Mouse (Mus musculus) spleen, adult 12 weeks (tissue): Measurements from ENCODE around the gene Trak1.

Experiments used
- DNase-seq: peaks from one replicate; pipeline ENCODE4 v3.0.0; 2022; ENCODE audit warnings: low spot score

Trak1 gene

DNA sequence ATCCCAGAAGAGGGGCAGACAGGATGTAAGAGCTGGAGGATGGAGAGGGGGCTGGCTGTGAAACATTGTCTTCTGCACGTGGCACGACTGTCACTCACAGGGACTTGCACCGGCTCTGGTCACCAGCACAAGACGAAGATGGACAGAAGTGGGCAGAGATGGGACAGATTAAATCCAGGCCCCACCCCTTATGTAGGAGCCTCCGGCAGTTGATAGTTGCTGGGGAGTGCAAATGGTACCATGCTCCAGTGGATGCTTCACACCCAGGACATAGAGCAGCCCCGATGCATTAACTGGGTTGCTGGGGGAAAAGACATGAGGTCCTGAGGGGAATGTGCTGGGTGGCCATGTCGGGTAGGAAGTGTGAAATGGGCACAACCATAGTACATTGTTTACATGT is 2.1 kb upstream of the Trak1 start:
- DNase-seq = no peak

DNA sequence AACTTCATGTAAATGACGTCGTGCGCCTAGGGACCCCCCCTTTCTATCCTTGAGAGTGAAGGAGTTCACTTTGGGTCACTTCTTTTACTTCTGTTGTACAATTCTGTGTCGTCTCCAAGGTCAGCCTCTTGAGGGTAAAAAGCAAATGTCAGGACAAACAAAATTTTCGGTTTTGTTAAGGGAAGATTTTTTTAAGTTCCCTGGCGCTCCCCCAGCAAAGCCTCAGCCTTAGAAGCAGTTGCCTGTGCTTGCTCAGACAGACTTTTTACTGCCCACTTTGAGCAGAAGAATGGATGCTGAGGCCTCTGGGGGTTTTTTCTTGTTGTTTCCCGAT is 730 bp downstream of the Trak1 start:
- DNase-seq = no peak

DNA sequence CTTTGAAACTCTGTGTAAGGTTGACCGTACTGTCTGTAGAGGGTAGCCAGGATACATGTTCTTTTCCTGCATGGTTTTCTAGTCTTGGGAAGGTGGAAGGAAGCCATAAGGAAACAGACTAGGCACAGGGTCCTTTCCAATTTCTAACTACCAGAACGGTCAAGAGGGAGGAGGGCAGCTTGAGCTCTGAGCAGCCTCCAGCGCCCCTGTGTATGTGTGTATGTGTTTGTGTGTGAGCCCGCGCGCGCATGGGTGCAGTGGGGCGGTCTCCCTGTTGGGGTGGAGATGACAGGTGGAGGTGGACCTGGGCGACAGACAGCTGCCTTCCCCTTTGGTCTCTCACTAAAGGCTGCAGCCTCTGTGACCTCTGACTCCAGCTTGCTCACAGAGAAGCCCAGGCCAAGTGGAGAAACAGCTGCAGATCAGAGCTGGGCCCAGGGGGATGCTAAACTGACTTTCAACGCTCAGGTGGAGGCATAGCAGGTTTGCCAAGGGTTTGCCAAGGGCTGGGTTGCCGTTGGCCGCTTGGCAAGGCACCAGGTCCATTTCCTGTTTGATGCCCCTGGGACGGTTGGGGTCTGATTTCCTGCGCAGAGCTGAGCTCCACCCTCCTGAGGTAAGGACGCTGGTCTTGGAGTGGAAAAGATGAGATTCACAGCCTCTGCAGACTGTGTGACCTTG is 1.2 kb downstream of the Trak1 start:
- DNase-seq = no peak

DNA sequence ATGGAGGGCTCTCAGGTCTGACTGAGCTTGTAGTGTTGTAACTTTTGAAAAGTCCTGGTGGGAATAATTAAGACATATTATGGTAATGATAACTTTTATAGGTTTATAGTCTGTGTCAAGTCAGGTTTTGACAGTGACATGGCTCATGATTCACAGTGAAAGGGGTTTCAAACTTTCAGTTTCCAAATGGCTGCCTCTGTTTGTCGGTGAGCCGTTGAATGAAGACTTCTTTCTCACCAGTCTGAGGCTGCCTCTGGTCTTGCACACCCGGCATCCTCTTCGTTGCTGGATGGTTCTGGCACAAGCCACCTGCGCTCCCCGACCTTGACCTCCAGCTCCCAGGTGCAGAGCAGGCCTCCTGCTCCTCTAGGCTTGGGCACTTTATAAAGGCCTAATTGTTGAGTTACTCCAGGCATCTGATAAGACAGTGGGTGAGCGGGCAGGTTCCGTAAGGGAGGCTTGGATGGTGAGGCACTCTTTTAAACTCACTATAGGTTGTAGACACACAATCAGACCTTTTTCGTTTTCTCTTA is 2.0 kb downstream of the Trak1 start:
- DNase-seq = no peak

DNA sequence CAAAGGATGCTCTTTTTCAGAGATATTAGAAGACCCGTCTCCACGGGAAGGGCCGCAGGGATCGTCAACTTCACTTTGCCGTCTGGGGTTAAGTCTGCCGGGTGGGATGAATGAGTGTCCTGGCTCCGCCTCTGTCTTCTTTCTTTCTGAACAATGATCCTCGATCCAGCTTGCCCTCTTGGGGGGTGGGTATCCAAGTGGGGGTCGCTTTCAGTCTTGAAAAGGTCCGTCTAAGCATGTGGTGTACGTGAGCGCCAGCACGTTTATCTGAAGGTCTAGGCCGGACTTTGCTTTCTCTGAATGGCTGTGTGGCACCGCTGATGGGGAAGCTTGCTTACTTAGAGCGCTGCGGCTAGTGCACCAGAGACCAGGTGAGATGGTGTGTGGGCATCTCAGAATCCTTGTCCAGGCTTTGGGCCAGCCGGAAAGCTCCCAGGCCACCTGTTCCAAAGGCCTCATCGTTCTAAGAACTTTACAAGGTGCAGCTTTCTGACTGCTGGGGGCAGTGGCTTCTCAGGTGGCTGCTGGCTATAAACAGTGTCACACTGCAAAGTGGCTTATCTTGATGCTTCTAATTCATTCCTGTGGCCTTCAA is 2.8 kb downstream of the Trak1 start:
- no peak for DNase-seq

DNA sequence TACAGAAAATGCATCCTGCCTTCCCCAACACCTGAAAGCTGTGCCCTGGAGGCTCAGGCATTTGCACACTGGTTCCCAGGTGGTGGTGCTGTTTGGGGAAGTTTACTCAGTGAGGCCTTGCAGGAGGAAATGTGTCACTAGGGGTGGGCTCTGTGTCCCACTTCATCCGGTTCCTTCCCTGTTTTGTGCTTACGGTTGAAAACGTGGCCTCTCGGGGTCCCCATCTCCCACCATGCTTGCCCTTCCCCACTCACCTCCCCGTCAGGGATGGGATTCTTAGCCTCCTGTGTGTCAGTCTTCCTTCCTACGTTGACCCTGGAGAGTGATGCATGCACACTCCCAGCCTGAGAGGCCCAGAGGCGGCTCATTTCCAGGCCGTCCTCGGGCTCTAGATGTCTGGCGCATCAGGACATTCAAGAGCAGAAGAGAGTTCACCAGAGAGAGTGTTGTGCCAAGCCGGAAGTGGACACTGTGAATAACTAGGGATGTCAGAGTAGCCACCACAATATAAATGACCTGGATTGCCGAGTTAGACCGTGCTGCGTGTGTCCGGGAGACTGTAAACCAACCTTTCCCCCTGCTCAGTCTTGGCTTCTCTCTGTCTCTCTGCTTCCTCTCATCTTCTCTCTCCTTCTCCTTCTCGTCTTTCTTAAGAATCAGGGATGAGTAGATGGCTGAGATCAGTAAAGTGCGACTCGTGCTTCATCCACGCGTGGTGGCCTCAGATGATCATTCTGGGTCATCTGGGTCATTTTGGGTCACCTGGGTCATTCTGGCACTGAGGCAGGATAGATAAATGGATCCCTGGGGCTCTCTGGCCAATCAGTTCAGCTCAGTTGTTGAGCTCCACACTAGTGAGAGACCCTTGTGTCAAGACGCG is 4.0 kb downstream of the Trak1 start:
- no peak for DNase-seq

DNA sequence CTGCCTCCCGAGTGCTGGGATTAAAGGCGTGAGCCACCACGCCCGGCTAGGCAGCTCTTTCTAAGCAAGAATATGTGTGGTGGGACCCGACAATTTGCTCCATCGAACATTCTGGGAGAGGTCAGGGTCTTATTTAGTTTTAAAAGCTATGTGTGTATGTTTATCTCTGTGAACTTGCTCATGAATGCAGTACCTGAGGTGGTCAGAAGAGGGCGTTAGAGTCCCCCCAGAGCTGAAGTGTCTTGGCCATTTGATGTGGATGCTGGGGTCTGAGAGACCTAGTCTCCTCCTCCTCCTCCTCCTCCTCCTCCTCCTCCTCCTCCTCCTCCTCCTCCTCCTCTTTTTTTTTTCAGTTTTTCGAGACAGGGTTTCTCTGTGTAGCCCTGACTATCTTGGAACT is 5.2 kb downstream of the Trak1 start:
- DNase-seq = no peak

DNA sequence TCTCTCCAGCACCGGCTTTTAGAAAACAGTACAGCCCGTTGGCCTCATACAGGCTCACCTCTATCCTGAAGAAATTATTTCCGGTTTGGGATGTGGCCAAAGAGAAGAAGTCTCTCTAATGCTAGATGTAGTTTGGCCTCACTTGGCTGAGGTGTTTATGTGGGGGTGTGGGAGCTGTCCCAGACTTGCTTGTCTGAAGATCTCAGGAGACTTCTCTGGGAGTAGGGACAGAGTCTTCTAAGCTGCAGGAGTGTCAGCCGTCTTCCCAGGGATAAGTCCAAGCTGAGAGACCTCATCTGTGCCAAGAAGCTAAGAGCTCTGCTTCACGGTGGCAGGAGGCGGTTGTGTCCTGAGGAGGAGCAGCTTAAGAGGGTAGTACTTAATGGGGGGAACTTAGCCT is 5.8 kb downstream of the Trak1 start:
- DNase-seq = no peak

DNA sequence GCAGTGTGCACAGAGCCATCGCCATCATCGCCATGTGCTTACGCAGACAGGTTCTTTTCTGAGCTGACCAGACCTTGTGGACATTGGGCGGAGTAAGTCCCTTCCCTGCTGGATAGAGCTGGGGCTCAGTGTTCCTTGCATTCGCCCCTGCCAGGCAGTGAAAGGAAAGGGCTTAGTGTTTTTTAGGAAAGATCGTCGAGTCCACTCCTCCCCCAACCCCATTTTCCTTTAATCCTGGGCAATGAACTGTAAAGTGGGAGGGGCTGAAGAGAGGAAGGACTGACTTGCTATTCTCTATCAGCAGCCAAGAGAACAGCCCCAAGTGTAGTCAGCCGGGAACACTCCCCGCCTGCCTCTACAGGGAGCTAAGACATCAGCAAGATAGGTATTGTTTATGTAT is 6.4 kb downstream of the Trak1 start:
- DNase-seq = no peak

DNA sequence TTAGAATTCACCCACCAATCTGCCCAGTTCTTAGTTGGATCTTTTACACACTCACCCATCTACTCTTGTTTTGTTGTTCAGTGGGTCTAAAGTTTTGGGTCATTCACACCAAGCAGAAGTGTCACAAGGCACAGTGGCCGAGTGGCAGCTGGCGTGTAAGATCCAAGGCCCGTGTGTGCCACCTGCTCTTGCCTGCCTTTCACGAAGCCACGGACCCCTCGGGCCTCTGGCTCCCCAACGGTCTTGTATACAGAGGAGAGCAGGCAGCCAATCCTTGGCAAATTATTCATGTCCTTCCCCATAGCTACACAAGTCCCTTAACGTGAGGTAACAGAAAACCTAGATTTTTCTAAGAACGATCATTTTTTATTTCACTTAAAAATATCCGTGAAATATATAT is 7.2 kb downstream of the Trak1 start:
- no peak for DNase-seq

DNA sequence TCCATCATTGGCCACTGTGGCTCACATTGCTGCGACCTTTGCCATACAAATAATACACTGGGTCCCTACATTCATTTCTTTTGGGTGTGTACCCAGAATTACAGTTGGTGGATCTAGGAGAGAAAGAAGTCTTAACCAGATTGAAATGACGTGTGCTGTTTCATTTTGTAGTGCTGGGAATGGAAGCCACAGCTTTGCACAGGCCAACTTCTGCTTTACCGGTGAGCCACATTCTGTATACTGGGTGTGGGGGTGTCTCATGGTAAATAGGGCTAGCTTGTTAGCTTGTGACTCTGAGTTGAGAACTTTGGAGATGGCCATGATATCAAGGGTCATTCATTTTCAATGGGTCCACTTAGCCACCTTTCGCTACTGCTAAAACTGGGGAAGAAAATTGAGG is 8.2 kb downstream of the Trak1 start:
- no peak for DNase-seq

DNA sequence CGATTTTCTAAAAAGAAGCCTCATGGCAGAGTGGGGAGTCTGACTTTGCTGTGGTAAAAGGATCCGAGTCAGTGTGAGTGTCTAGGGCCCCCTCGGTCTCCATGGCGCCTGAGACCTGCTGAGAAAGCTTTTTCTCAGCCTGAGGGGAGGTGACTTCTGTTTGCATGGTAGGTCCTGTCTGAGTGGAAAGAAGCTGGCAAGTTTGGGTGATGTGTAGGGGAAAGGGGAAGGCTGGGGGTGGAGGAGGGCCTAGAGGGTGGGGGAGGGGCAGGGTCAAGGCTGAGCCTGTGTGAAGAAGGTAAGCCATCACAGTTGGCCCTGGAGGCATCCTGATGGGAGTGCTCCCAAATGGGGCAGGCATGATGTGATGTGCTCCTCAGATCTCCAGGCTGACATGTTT is 12.0 kb downstream of the Trak1 start:
- no peak for DNase-seq

DNA sequence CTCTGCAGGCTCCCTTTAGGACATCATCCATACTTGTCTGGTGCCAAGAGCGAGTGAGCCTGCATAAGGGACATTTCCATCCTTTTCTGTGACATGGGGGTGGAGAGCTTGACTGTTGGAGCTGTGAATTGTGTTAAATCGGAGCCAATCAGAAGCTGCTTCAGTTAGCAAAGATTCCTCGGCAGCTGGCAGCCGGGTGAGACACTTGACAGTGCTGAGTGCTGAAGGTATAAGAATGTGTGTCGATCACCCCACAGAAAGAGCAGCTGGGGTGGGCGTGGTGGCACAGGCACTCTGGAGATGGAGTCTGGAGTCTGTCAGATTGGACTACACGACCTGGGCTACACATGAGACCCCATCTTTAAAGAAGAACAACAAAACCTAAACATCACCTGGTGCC is 13.2 kb downstream of the Trak1 start:
- no peak for DNase-seq

DNA sequence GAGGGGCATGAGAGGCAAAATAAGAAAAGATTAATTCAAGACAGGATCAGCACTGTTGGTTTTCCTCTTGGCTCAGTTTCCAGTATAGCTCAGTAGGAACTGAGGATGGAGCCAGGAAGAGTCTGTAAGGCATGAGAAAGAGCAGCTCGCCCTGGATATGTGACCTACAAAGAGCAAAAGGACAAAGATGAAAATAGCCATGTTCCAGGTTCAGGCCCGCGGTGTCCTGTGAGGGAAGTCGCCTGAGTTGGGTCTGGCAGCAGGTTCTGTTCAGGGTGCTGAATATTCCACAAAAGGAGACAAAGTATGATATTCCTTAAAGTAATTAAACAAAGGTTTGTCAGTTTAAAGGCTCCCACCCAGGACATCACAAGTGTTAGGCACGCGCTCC is 14.5 kb downstream of the Trak1 start:
- DNase-seq = no peak

DNA sequence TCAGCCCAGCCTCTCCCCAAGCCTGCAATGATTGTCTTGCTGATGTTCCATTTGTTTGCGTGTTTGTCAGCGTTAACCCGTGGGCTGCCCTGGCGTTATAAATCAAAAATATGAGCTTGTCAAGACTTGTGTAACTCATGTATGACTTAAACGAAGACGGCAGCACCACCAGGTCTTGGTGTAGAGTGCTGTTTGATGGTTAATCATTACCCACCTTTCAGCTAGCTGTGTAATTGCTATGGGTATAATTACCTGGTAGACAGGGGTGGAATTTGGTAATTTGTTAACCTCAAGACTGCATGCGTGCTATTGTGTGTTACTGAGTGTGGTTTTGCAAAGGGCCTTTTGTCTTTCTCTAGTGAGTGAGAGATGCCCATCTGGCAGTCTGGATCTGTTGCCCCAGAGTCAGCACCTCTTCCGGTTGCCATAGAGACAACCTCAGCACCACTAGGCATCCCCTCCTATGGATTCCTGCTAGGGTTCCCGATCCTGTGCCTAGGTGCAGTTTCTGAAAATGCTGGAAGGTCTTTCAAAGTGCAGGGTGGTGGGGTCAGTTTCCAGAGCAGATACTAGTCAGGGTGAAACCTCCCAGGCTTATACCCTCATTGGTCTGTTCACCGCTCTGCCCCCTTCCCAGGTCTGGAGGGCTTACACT is 15.1 kb downstream of the Trak1 start:
- DNase-seq = no peak

DNA sequence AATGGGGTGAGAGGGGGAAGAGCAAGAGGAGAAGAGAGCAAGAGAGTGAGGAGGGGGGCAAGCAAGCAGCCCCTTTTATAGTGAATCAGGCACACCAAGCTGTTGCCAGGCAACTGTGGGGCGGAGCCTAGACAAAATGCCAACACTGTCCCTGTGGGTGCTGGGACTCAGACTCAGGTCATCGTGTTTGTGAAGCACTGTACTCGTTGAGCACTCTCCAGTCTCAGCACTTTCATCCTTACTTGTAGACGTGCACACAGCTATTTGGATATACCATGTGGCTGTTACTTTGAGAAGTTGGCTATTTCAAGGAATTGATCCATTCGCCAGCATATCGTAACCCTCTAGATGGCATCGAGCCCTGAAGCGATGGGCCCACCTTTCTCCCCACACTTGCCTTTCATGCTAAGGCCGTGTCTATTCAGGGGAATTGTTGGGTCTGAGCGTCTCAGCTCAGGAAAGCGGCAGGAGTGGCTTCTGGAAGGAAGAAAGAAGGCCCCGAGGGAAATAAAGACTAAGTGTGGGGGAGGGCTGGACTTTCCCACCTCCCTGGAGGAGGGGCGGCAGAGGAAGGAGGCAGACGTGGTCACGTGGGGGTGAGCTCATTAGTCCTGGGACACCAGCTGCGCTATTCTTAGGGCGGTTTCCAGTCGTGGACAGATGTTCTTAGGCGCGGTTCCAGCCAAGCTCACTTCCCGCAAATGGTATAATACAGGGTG is 16.5 kb downstream of the Trak1 start:
- DNase-seq = peak; percentile 46

DNA sequence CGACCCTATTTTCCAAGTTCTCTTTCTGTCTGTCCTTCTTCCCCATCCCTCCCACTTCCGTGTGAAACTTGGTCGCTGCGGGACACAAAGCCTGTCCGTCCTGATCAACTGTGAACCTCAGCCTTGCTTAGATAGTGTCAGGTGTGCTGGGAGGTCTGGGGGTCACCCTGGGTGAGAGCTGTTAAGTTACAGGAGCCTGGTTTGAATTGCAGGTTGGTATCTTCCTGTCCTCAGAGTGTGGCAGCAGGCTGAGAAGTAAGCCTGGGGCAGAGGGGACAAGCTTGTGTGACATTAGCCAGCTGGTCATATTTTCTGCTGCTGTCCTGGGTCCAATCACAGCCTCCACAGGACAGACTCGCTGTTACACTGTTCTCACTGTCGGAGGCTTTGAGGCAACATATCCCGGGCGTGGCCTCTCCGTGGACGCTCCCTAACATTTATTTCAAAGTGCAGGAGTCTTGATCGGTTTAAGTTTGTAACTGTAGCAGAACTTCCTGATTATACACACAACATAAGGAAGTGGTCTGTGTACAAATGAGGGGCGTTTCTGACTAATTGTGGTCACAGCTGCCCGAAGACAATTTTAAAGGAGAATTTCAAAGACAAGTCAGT is 17.3 kb downstream of the Trak1 start:
- no peak for DNase-seq

DNA sequence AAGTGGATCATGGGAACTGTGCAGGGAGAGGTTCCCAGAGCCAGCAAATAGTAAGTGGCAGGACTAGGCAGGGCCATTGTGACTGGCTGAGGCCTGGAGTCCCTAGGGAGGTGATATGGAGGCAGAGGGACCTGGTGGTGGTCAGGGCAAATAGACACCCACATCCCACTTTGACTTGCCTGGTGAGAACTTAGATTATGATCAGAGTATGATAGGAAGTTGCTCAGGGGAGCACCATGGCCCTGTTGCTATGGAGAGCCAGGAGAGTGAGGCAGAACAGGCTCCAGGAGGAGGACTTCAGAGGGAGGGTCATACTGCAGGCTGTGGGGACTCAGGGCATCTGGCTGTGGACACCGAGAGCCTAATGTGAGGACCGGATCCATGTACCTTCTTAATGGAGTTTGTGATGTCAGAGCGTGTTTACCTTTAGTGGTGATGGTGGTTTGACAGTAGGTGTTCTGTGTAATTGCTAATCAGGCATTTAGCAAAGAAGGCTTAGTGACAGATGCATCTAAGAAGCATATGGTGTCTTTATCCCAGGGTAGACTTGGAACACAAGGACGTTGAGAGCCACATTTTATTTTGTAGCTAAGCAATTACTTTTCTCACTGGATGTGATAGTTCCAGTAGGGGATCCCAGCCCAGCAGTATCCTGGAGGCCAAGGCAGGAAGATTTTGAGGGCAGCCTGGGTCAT is 18.7 kb downstream of the Trak1 start:
- no peak for DNase-seq

DNA sequence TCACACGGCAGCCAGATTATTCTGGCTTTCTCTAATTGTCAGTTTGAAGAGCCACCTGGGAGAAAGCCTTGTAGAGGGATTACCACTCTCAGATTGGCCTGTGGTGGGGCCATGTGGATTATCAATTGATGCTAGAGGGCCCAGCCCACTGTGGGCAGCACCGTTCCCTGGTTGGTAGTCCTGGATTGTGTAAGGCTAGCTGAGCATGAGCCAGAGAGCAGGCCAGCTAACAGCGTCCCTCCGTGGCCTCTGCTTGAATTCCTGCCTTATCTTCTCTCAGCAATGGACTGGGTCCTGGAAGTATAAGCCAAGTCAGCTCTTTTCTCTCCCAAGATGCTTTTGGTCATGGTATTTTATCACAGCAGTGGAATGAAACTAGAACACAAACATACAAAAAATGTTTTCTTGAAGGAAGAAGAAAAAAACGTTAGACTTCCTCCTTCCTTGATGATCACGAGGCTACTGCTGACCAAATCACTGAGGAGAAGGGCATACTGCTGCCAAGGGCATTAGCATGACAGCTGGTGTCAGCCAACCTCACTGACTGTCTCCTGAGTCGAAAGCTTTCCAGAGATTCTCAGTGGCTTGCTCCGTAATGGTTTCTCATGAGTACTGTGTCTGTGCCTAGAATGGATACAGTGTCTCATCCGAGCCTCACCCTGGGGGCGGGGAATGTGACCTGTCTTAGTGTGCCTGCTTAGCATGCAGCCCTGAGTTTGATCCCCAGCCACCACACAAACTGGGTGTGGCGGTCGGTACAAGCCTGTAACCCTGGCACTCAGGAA is 19.5 kb downstream of the Trak1 start:
- no peak for DNase-seq

DNA sequence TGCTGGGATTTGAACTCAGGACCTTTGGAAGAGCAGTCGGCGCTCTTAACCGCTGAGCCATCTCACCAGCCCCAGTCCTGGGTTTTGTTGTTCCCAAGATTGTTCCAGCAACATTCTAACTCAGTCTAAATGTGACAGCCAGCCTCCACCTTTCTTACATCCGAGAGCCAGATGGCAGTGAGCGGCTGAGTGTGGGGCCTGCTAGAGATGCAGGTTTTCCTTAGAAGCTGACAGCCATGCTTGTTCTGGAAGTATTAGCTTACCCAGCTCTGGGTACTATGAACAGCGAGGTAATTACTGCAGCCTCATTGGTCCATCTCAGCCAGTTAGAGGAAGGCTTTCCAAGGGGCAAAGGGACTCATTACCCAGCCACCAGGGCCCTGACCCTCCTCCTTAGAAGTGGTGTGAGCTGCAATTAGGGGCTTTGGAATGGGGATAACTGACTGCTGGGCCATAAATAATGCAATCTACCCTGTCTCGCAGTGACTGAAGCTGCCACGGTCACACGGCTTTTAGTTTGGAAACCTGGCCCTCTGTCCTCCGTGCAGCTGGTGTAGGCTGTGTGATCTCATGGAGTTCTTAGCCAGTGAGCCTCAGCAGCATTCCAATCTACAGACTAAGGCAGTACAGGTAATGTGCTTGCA is 22.1 kb downstream of the Trak1 start:
- no peak for DNase-seq
